Comparison of ENCODE assay signal across 27 mouse cellular contexts in genomic region chr4:65120329-65120728, GRCm38 (mm10). TPM values are rescaled to one million over a fixed set of nuclear protein-coding genes. Genes with fewer than 3 reads are reported as not detected.
A peak's percentile ranks its signal among the peaks of the same experiment; 100 is the strongest.
DNase-seq lines count a peak whose midpoint lies in the region; ATAC-seq and TF ChIP-seq lines count a peak whose summit lies in the region.
"Had no signal": no experiment of that assay in that cellular context is flagged by ENCODE, and none has a peak within 500 bp of the region (broad histone marks: within the 10 kb centered on the region; RNA-seq: fewer than 3 reads in every experiment).

No protein-coding gene starts in this region.

- DNase-seq in frontal cortex, postnatal 36 days (ENCODE audit: low spot score in 2 of 2): no peak
- DNase-seq in kidney, adult 9 months: peak; percentile 40
- DNase-seq in kidney, adult 11 months: no peak
- no peak for DNase-seq in left cerebral cortex, adult 2 months (ENCODE audit: extremely low spot score in 1 of 2, low spot score in 2 of 2)
- no peak for DNase-seq in left cerebral cortex, adult 9 months (ENCODE audit: low spot score in 2 of 2)
- peak; percentile 11 for DNase-seq in adipocyte (ENCODE audit: low spot score)
- DNase-seq in ovary, postnatal 14 days (ENCODE audit: low spot score): no peak
- DNase-seq: adrenal gland, adult 2 months; adrenal gland, postnatal 36 days; cerebellum, adult 2 months; cerebellum, postnatal 14 days; gastrocnemius, postnatal 14 days; lung, postnatal 36 days; thymus, postnatal 4 days had no signal

- H3K4me3 ChIP-seq in left cerebral cortex, adult 2 months: no peak overlapping the region
- H3K4me3 ChIP-seq: embryonic facial prominence, embryonic 13.5 days; forebrain, embryonic 10.5 days; forebrain, embryonic 15.5 days; limb, embryonic 10.5 days; limb, embryonic 15.5 days; lung, embryonic 15.5 days had no signal

- intact Hi-C loops in left cerebral cortex, adult 2 months (cut with DNase I): loop anchor here (5.0 kb wide), 1 partner anchor 467 kb away; no protein-coding TSS in a partner anchor

- peak; percentile 28 for TF ChIP-seq CTCF in left cerebral cortex, adult 2 months (IDR thresholded peaks at IDR 0.05)

- ATAC-seq in frontal cortex, adult (ENCODE audit: low TSS enrichment): peak; percentile 53; the same call in 1 of the 2 replicates
- ATAC-seq: forebrain, embryonic 15.5 days; midbrain, embryonic 16.5 days had no signal

- no peak overlapping the region for H3K27ac ChIP-seq in left cerebral cortex, adult 2 months
- H3K27ac ChIP-seq: embryonic facial prominence, embryonic 13.5 days; forebrain, embryonic 10.5 days; forebrain, embryonic 15.5 days; hindbrain, embryonic 14.5 days; limb, embryonic 10.5 days; limb, embryonic 15.5 days; liver, embryonic 14.5 days; lung, embryonic 15.5 days had no signal

RNA-seq across cellular contexts. Expression of gene Pappa, which starts 3.6 kb away (rescaled TPM):
- under 1 TPM; 0.47 to 0.61 TPM for total RNA-seq in left cerebral cortex, adult 2 months (2021)
- total RNA-seq: granulocyte monocyte progenitor cell, adult 5-6 weeks; hematopoietic stem cell, adult 5-6 weeks; neutrophil, adult 5-6 weeks had no signal

Comparison
In these comparisons a context has a peak if more than half of its experiments do, and no peak if none do; other contexts are left out.
1. DNase-seq: peak in kidney, adult 9 months (single experiment) and adipocyte (single experiment); none in frontal cortex, postnatal 36 days (0 of 2), kidney, adult 11 months (single experiment), left cerebral cortex, adult 2 months (0 of 2), left cerebral cortex, adult 9 months (0 of 2) and ovary, postnatal 14 days (single experiment).